Mouse (Mus musculus): ENCODE results near the gene a.

a gene

GRCm38 (mm10) chr2:154782856-154783650, 8.1 kb upstream of the a start:
- no peak for DNase-seq (ENCODE audit: low spot score in 2 of 2)

GRCm38 (mm10) chr2:154785284-154785683, 5.9 kb upstream of the a start:
- no peak for DNase-seq (ENCODE audit: low spot score in 2 of 2)

- peak; percentile 27 to 52 for DNase-seq (ENCODE audit: low spot score in 2 of 2)
Observed at GRCm38 (mm10) chr2:154786187-154786586, 5.0 kb upstream of the a start.

DNA sequence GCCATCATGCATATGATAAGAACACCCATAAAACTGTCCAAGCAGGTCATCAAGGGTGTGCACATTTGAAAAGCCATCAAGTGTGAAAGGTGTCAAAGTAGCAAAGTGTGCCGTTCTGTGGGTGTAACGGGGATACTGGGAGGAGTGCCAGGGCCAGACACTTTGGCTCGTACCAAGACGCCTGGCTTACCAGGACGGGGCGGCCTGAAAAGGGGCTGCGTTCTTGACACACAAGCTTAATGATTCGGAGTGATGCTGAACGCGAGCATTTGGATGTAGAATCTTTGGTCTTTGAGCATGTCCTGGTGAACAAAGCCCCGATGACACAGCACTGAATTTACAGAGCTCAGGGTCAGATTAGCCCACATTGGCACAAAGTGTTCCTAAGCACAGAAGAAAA, 4.4 kb upstream of the a start:
- no peak for DNase-seq (ENCODE audit: low spot score in 2 of 2)

- DNase-seq (ENCODE audit: low spot score in 2 of 2) = no peak
Observed at GRCm38 (mm10) chr2:154789381-154789780, 1.8 kb upstream of the a start.

GRCm38 (mm10) chr2:154789977-154790655, 1.1 kb upstream of the a start:
- no peak for DNase-seq (ENCODE audit: low spot score in 2 of 2)

- DNase-seq (ENCODE audit: low spot score in 2 of 2) = peak; percentile 80 to 81
Observed at GRCm38 (mm10) chr2:154791661-154792642, 750 bp downstream of the a start.

- no peak for DNase-seq (ENCODE audit: low spot score in 2 of 2)
Observed at GRCm38 (mm10) chr2:154803372-154803771, 12.2 kb downstream of the a start.

GRCm38 (mm10) chr2:154803845-154804244, 12.6 kb downstream of the a start:
- DNase-seq (ENCODE audit: low spot score in 2 of 2) = no peak

DNA sequence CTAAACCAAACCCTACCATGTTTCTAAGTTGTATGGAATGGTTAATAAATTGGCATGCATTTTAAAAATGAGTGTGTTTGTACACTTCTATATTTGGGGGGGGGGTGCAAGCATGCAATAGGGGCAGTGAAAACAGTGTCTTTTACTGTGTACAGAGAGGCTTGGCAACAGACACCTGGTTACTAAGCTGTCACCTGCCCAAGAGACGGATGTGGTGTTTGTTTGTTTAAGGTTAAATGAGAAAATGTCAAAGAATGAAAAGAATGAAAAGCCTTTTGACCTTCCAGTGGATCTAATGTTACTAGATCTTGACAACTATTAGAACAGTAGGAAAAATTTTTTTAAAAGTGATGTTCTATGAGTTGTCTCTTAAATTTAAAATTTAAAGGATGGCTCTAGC, 16.5 kb downstream of the a start:
- DNase-seq (ENCODE audit: low spot score in 2 of 2) = no peak

DNA sequence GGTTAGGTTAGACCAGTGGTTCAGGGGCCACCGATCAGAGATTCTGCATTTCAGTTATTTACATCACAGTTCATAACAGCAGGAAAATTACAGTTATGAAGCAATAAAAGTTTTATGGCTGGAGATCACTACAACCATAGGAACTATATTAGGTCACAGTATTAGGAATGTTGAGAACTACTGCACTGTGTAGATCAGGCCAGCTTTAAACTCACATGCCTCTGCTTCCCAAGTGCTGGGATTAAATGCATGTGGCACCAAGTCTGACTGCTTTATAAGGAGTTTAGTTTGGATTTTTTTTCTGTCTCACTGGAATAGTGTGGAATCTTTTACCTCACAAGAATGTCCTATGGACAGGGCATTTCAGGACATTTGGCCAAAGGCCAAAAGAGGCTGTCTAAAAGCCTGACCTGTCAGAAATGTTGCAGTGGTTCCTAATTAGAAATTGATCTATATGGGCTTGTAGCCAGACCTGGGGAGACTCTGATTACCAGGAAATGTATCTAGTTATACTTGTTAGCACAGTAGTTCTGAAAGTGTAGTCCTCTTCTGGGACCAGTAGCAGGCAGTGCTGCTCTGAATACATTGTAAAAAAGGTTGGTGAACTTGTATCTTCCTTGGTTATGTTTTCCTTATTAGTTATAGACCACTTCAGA, 18.0 kb downstream of the a start:
- no peak for DNase-seq (ENCODE audit: low spot score in 2 of 2)

DNA sequence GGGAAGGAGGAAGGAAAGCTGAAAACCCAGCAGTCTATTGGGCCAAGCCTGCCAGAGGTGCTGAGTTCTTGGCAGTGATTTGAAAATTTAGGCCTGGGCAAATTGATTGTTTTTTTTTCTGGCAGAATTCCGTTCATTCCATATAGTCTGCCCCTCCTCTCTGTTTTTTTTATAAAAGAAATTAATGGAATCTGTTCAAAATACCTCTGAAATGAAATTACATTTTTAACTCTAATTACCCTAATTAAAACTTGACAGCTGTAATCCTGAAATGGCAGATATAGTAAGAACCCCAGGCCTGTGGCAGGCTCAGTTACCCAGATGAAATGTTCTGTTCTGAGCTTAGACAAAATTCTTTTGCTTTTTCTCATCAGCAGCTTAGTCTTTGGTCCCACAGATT, 19.6 kb downstream of the a start:
- DNase-seq (ENCODE audit: low spot score in 2 of 2) = no peak

DNA sequence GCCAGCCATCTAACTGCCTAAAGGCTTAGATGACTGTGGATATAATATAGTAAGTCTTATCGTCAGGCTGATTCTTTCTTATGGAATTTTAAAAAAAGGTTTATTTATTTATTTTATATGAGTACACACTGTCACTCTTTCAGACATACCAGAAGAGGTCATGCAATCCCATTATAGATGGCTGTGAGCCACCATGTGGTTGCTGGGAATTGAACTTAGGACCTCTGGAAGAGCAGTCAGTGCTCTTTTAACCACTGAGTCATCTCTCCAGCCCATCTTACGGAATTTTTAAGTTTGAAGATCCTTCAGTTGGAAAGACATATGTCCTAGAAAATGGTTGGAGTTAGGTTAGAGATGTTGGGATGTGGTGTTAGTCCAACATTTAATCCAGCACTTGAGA, 22.2 kb downstream of the a start:
- DNase-seq (ENCODE audit: low spot score in 2 of 2) = no peak

- no peak for DNase-seq (ENCODE audit: low spot score in 2 of 2)
Observed at GRCm38 (mm10) chr2:154817089-154817488, 25.9 kb downstream of the a start.

DNA sequence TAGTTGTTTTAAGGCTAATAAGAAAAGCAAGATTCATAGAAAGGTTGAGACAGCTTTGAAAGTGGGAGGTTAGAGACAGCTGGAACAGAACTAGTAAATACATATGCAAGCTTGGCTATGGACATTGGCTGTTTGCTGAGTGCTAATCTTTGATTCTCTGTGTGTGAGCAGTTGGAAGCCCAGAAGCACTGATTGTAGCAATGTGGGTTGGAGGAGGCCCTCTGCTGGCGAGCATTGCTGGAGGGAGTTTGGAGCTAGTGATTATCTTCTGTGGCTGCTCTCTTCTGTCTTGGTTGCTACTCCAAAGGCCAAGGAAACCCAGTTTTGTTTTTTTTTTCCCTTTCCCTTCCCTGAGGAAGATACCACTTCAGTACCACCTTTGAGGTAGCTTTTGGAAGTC, 26.6 kb downstream of the a start:
- DNase-seq (ENCODE audit: low spot score in 2 of 2) = peak; percentile 14

DNA sequence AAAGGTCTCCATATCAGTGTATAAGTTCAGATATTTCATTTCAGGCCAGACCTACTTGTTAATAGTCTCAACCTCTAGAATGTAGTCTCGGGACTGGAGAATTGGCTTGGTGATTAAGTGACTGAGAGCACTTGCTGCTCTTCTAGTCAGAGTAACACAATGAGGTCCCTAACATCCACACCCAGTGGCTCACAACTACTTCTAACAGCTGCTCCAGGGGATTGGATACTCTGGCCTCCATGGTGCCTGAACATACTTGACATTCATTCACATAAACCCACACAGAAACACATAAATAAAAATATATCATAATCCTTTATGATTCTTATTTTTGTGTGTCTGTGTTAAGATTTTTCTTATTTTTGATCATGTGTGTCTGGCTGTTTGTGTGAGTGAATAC, 27.4 kb downstream of the a start:
- no peak for DNase-seq (ENCODE audit: low spot score in 2 of 2)

- DNase-seq (ENCODE audit: low spot score in 2 of 2) = no peak
Observed at GRCm38 (mm10) chr2:154820346-154820745, 29.1 kb downstream of the a start.

GRCm38 (mm10) chr2:154826054-154826538, 34.9 kb downstream of the a start:
- no peak for DNase-seq (ENCODE audit: low spot score in 2 of 2)

- no peak for DNase-seq (ENCODE audit: low spot score in 2 of 2)
Observed at GRCm38 (mm10) chr2:154827521-154827920, 36.3 kb downstream of the a start.

- no peak for DNase-seq (ENCODE audit: low spot score in 2 of 2)
Observed at GRCm38 (mm10) chr2:154832471-154832870, 41.3 kb downstream of the a start.

DNA sequence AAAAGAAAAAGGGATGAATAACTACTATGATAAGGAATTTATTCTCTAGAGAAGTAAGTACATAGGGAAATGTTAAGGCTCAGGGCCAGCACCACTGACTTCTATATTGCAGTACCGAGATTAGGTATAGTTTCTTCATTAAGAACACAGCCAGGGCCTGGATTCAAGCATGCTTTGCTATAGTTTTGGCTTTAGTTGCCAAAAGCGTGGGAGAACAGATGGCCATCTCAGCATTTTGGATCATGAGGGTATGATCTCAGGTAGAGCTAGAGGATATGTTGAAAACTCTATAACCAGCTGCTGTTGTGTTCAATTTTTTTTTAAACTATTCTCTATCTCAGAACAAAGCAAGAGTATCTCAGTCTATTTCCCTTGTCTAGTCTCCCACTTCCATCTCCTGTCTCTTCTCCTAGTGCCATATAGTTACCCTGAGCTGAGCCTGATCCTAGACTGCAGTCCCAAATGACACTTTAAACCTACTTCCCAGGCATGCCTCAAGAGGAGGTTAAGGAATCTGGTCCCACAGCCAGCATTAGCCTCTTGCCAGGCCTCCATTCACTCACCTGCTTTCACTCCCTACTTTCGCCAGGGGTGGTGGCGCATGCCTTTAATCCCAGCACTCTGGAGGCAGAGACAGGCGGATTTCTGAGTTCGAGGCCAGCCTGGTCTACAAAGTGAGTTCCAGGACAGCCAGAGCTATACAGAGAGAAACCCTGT, 43.1 kb downstream of the a start:
- DNase-seq (ENCODE audit: low spot score in 2 of 2) = no peak
